Mouse (Mus musculus): ENCODE results near the gene Trp63. TPM values are rescaled to one million over a fixed set of nuclear protein-coding genes. Genes with fewer than 3 reads are reported as not detected.

Trp63 gene
- polyA plus RNA-seq, 1 experiment from 2014 or later, result 46.3 TPM

- no peak overlapping the region for H3K4me3 ChIP-seq (ENCODE audit: low read depth, low read length)
- WGBS, result 35% methylated on average over 5 of the region's 5 CpGs
- H3K36me3 ChIP-seq (ENCODE audit: control insufficient read depth, insufficient read depth, low read length), result no peaks in the 10 kb centered on the region
- no peak overlapping the region for H3K27ac ChIP-seq (ENCODE audit: low read length)
- no peaks in the 10 kb centered on the region for H3K27me3 ChIP-seq (ENCODE audit: control insufficient read depth, insufficient read depth, low read length)
- H3K4me1 ChIP-seq (ENCODE audit: control insufficient read depth, insufficient read depth, low read length), result no peaks in the 10 kb centered on the region
- no peak for ATAC-seq (ENCODE audit: insufficient number of reproducible peaks, insufficient read depth, low FRiP score, low read depth)
- no peak overlapping the region for H3K4me2 ChIP-seq (replicated peaks; ENCODE audit: low read depth, low read length)
- H3K9me3 ChIP-seq (ENCODE audit: control insufficient read depth, low read depth, low read length), result no peaks in the 10 kb centered on the region
- H3K9ac ChIP-seq (replicated peaks; ENCODE audit: low read depth, low read length), result no peak overlapping the region
Measured at GRCm38 (mm10) chr16:25690612-25691011, 7.0 kb downstream of the Trp63 start.

- Histone ChIP-seq H3K4me2 (replicated peaks; ENCODE audit: low read depth, low read length) (no peak overlapping the region), H3K36me3 (ENCODE audit: control insufficient read depth, insufficient read depth, low read length) (no peaks in the 10 kb centered on the region), H3K4me1 (ENCODE audit: control insufficient read depth, insufficient read depth, low read length) (no peaks in the 10 kb centered on the region), H3K27me3 (ENCODE audit: control insufficient read depth, insufficient read depth, low read length) (no peaks in the 10 kb centered on the region), H3K9me3 (ENCODE audit: control insufficient read depth, low read depth, low read length) (no peaks in the 10 kb centered on the region), H3K4me3 (ENCODE audit: low read depth, low read length) (no peak overlapping the region), H3K9ac (replicated peaks; ENCODE audit: low read depth, low read length) (no peak overlapping the region), H3K27ac (ENCODE audit: low read length) (no peak overlapping the region)
- WGBS, result 79% methylated on average over 2 of the region's 2 CpGs
- no peak for ATAC-seq (ENCODE audit: insufficient number of reproducible peaks, insufficient read depth, low FRiP score, low read depth)
Measured at GRCm38 (mm10) chr16:25701252-25701651, 17.7 kb downstream of the Trp63 start.

GRCm38 (mm10) chr16:25706260-25706659 is 22.7 kb downstream of the Trp63 start:
- H3K27me3 ChIP-seq (ENCODE audit: control insufficient read depth, insufficient read depth, low read length), result no peaks in the 10 kb centered on the region
- H3K4me1 ChIP-seq (ENCODE audit: control insufficient read depth, insufficient read depth, low read length), result no peaks in the 10 kb centered on the region
- ATAC-seq (ENCODE audit: insufficient number of reproducible peaks, insufficient read depth, low FRiP score, low read depth), result no peak
- no peak overlapping the region for H3K4me3 ChIP-seq (ENCODE audit: low read depth, low read length)
- H3K9ac ChIP-seq (replicated peaks; ENCODE audit: low read depth, low read length), result no peak overlapping the region
- no peaks in the 10 kb centered on the region for H3K36me3 ChIP-seq (ENCODE audit: control insufficient read depth, insufficient read depth, low read length)
- no peaks in the 10 kb centered on the region for H3K9me3 ChIP-seq (ENCODE audit: control insufficient read depth, low read depth, low read length)
- no peak overlapping the region for H3K27ac ChIP-seq (ENCODE audit: low read length)
- no peak overlapping the region for H3K4me2 ChIP-seq (replicated peaks; ENCODE audit: low read depth, low read length)

DNA sequence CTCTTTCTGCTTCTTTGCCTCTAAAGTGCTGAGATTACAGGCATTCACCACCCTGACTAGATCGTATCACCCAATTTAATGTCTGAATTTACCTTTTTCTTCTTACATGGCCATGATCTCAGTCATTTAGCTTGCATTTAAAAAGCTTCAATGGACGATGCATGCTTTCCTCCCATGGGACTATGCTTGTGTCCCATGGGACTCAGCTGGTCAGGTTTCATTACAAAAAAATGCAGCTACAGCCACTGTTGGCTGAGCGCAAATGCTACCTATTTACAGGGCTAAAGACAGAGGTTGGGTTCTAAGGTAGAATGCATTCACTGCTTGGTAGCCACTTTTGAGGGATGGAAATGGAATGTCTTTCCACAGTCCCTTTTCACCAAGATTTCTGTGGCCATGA is 32.2 kb downstream of the Trp63 start:
- no peaks in the 10 kb centered on the region for H3K9me3 ChIP-seq (ENCODE audit: control insufficient read depth, low read depth, low read length)
- no peak overlapping the region for H3K27ac ChIP-seq (ENCODE audit: low read length)
- ATAC-seq (ENCODE audit: insufficient number of reproducible peaks, insufficient read depth, low FRiP score, low read depth), result no peak
- no peak overlapping the region for H3K4me2 ChIP-seq (replicated peaks; ENCODE audit: low read depth, low read length)
- H3K36me3 ChIP-seq (ENCODE audit: control insufficient read depth, insufficient read depth, low read length), result no peaks in the 10 kb centered on the region
- no peaks in the 10 kb centered on the region for H3K27me3 ChIP-seq (ENCODE audit: control insufficient read depth, insufficient read depth, low read length)
- H3K4me1 ChIP-seq (ENCODE audit: control insufficient read depth, insufficient read depth, low read length), result no peaks in the 10 kb centered on the region
- 94% methylated on average over 3 of the region's 3 CpGs for WGBS
- H3K4me3 ChIP-seq (ENCODE audit: low read depth, low read length), result no peak overlapping the region
- no peak overlapping the region for H3K9ac ChIP-seq (replicated peaks; ENCODE audit: low read depth, low read length)

DNA sequence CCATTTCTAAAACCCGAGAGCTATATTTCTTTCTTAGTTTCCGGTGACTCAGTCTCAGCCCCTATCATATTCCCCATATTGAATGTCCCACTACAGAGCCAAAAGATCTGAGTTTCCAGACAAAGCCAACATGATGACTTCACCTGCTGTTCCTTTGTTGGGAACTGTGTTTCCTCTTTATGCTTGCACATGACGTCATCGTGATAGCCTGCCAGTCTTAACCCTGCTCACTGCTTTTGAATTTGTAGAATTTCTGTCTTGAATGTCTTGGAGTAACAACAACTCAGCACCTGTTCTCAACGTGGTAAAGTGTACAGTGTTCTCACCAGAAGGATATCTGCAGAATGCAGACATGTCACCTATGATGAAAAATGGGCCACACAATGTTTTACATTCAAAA is 39.6 kb downstream of the Trp63 start:
- no peak for ATAC-seq (ENCODE audit: insufficient number of reproducible peaks, insufficient read depth, low FRiP score, low read depth)
- no peaks in the 10 kb centered on the region for H3K27me3 ChIP-seq (ENCODE audit: control insufficient read depth, insufficient read depth, low read length)
- H3K4me3 ChIP-seq (ENCODE audit: low read depth, low read length), result no peak overlapping the region
- no peaks in the 10 kb centered on the region for H3K36me3 ChIP-seq (ENCODE audit: control insufficient read depth, insufficient read depth, low read length)
- H3K27ac ChIP-seq (ENCODE audit: low read length), result no peak overlapping the region
- no peak overlapping the region for H3K9ac ChIP-seq (replicated peaks; ENCODE audit: low read depth, low read length)
- WGBS, result 79% methylated on average over 5 of the region's 5 CpGs
- no peaks in the 10 kb centered on the region for H3K4me1 ChIP-seq (ENCODE audit: control insufficient read depth, insufficient read depth, low read length)
- H3K4me2 ChIP-seq (replicated peaks; ENCODE audit: low read depth, low read length), result no peak overlapping the region
- no peaks in the 10 kb centered on the region for H3K9me3 ChIP-seq (ENCODE audit: control insufficient read depth, low read depth, low read length)

GRCm38 (mm10) chr16:25727001-25727400 is 43.4 kb downstream of the Trp63 start:
- H3K9me3 ChIP-seq (ENCODE audit: control insufficient read depth, low read depth, low read length), result no peaks in the 10 kb centered on the region
- H3K27me3 ChIP-seq (ENCODE audit: control insufficient read depth, insufficient read depth, low read length), result no peaks in the 10 kb centered on the region
- H3K4me1 ChIP-seq (ENCODE audit: control insufficient read depth, insufficient read depth, low read length), result no peaks in the 10 kb centered on the region
- no peak for ATAC-seq (ENCODE audit: insufficient number of reproducible peaks, insufficient read depth, low FRiP score, low read depth)
- WGBS, result 90% methylated on average over 5 of the region's 5 CpGs
- H3K9ac ChIP-seq (replicated peaks; ENCODE audit: low read depth, low read length), result no peak overlapping the region
- no peak overlapping the region for H3K4me3 ChIP-seq (ENCODE audit: low read depth, low read length)
- no peaks in the 10 kb centered on the region for H3K36me3 ChIP-seq (ENCODE audit: control insufficient read depth, insufficient read depth, low read length)
- no peak overlapping the region for H3K27ac ChIP-seq (ENCODE audit: low read length)
- H3K4me2 ChIP-seq (replicated peaks; ENCODE audit: low read depth, low read length), result no peak overlapping the region

DNA sequence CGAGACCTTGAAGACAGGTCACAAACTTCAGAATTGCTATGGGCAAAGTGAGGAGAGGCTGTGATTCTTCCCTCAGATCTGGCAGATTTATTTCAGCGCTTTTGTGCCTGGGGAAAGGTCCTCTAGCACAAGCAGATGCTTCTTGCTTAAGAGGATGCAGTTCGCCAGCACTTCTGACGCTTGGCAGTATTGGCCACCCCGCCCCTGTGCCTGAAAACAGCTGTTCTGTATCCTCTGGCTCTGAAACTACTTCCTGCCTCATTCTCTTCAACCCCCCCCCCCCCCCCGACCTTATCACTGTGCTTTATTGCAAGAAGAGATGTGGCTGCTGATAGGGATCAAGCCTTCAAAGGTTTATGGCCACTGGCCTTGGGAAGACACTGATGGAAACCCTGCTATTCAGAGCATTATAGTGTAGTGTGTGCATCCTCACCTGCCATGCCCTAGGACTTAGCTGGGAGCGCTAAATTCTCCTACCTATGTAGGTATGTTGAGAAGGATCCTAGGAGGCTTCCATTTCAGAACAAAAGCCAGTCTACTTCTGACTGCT is 44.5 kb downstream of the Trp63 start:
- Histone ChIP-seq H3K4me2 (replicated peaks; ENCODE audit: low read depth, low read length) (no peak overlapping the region), H3K9me3 (ENCODE audit: control insufficient read depth, low read depth, low read length) (no peaks in the 10 kb centered on the region), H3K36me3 (ENCODE audit: control insufficient read depth, insufficient read depth, low read length) (no peaks in the 10 kb centered on the region), H3K27me3 (ENCODE audit: control insufficient read depth, insufficient read depth, low read length) (no peaks in the 10 kb centered on the region), H3K4me1 (ENCODE audit: control insufficient read depth, insufficient read depth, low read length) (no peaks in the 10 kb centered on the region), H3K27ac (ENCODE audit: low read length) (no peak overlapping the region), H3K9ac (replicated peaks; ENCODE audit: low read depth, low read length) (no peak overlapping the region), H3K4me3 (ENCODE audit: low read depth, low read length) (no peak overlapping the region)
- no peak for ATAC-seq (ENCODE audit: insufficient number of reproducible peaks, insufficient read depth, low FRiP score, low read depth)
- WGBS, result 52% methylated on average over 7 of the region's 7 CpGs

GRCm38 (mm10) chr16:25736912-25737311 is 53.3 kb downstream of the Trp63 start:
- no peak overlapping the region for H3K27ac ChIP-seq (ENCODE audit: low read length)
- H3K27me3 ChIP-seq (ENCODE audit: control insufficient read depth, insufficient read depth, low read length), result no peaks in the 10 kb centered on the region
- no peaks in the 10 kb centered on the region for H3K4me1 ChIP-seq (ENCODE audit: control insufficient read depth, insufficient read depth, low read length)
- ATAC-seq (ENCODE audit: insufficient number of reproducible peaks, insufficient read depth, low FRiP score, low read depth), result no peak
- H3K4me3 ChIP-seq (ENCODE audit: low read depth, low read length), result no peak overlapping the region
- WGBS, result 81% methylated on average over 3 of the region's 3 CpGs
- no peak overlapping the region for H3K9ac ChIP-seq (replicated peaks; ENCODE audit: low read depth, low read length)
- no peaks in the 10 kb centered on the region for H3K36me3 ChIP-seq (ENCODE audit: control insufficient read depth, insufficient read depth, low read length)
- H3K4me2 ChIP-seq (replicated peaks; ENCODE audit: low read depth, low read length), result no peak overlapping the region
- H3K9me3 ChIP-seq (ENCODE audit: control insufficient read depth, low read depth, low read length), result no peaks in the 10 kb centered on the region

DNA sequence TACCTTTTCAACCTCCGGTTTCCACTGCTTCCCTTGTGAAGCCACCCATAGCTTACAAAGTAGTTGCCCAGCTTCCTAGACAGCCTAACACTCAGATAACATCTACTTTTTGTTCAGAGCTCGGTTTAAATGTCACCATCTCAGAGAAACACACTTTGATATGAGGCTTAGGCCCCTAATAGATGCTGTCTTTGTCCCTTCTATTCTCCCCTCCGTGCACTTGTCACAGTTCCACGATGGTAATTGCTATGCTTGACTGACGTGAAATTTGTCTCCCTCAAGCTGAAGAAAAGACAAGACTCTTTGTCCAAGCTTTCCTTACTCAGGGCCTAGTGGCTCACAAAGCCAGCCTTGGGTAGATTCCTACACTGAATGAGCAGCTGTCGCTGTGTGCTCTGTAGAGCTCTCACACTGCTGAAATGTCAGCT is 54.1 kb downstream of the Trp63 start:
- no peak overlapping the region for H3K4me3 ChIP-seq (ENCODE audit: low read depth, low read length)
- H3K27me3 ChIP-seq (ENCODE audit: control insufficient read depth, insufficient read depth, low read length), result no peaks in the 10 kb centered on the region
- no peak for ATAC-seq (ENCODE audit: insufficient number of reproducible peaks, insufficient read depth, low FRiP score, low read depth)
- no peak overlapping the region for H3K27ac ChIP-seq (ENCODE audit: low read length)
- H3K9me3 ChIP-seq (ENCODE audit: control insufficient read depth, low read depth, low read length), result no peaks in the 10 kb centered on the region
- no peaks in the 10 kb centered on the region for H3K4me1 ChIP-seq (ENCODE audit: control insufficient read depth, insufficient read depth, low read length)
- no peaks in the 10 kb centered on the region for H3K36me3 ChIP-seq (ENCODE audit: control insufficient read depth, insufficient read depth, low read length)
- H3K9ac ChIP-seq (replicated peaks; ENCODE audit: low read depth, low read length), result no peak overlapping the region
- H3K4me2 ChIP-seq (replicated peaks; ENCODE audit: low read depth, low read length), result no peak overlapping the region
- 62% methylated on average over 6 of the region's 6 CpGs for WGBS

Data from stomach, embryonic 14.5 days (tissue).